Mouse (Mus musculus): ENCODE measurements around the gene Gimap5.

DNA sequence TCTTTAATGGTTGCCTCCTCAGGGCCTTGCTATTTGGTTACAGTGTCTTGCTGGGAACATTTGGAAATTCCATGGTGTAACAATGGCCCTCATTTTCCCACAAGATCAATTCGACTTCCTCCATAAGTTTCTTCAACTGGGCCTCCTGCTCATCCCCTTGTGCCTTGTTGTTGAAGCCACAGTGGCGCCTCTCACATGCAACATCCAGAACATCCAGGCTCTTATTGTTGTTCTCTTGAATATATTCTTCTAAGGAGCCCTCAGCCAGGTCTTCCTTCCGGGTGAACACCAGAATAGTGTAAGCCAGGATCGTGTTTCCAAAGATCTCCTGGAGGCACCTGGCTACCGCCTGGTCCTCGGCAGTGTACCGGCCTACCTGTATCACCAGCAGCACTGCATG is 43.9 kb upstream of the Gimap5 start:
- TF ChIP-seq CTCF (conservative IDR thresholded peaks at IDR 0.05; ENCODE audit: insufficient read depth, insufficient read length, low read depth, low read length) (no peak), POLR2A (IDR thresholded peaks at IDR 0.05; ENCODE audit: low read depth, low read length) (no peak)

Data from kidney, adult 2 months (tissue).